Mouse (Mus musculus): ENCODE measurements at regions not wholly inside any gene's neighbourhood (a gene's known extent, or its start where the extent isn't known, plus 50 kb on each side); places are given as distances from the start of the nearest gene placed in this dataset.

- ATAC-seq: no peak
- Histone ChIP-seq H3K36me3 (ENCODE audit: control insufficient read depth, insufficient read depth, low read length) (no peaks in the 10 kb centered on the region), H3K9me3 (ENCODE audit: control insufficient read depth, low read length) (no peaks in the 10 kb centered on the region), H3K27me3 (replicated peaks; ENCODE audit: control insufficient read depth, insufficient read depth, low read length) (no peaks in the 10 kb centered on the region), H3K4me2 (ENCODE audit: low read length) (no peak overlapping the region), H3K4me3 (ENCODE audit: low read length) (no peak overlapping the region), H3K9ac (ENCODE audit: low read depth, low read length) (no peak overlapping the region), H3K27ac (ENCODE audit: low read depth, low read length) (no peak overlapping the region), H3K4me1 (ENCODE audit: control insufficient read depth, insufficient read depth, low read depth, low read length) (no peaks in the 10 kb centered on the region)
- WGBS: 88% methylated on average over 13 of the region's 13 CpGs
Measured at GRCm38 (mm10) chr17:84129204-84129603, 58.5 kb downstream of the Zfp36l2 start.

GRCm38 (mm10) chr17:84128262-84128661 is 59.5 kb downstream of the Zfp36l2 start:
- ATAC-seq: no peak
- H3K27me3 ChIP-seq (replicated peaks; ENCODE audit: control insufficient read depth, insufficient read depth, low read length): no peaks in the 10 kb centered on the region
- no peak overlapping the region for H3K4me3 ChIP-seq (ENCODE audit: low read length)
- H3K9ac ChIP-seq (ENCODE audit: low read depth, low read length): no peak overlapping the region
- H3K4me1 ChIP-seq (ENCODE audit: control insufficient read depth, insufficient read depth, low read depth, low read length): no peaks in the 10 kb centered on the region
- H3K9me3 ChIP-seq (ENCODE audit: control insufficient read depth, low read length): no peaks in the 10 kb centered on the region
- no peaks in the 10 kb centered on the region for H3K36me3 ChIP-seq (ENCODE audit: control insufficient read depth, insufficient read depth, low read length)
- no peak overlapping the region for H3K4me2 ChIP-seq (ENCODE audit: low read length)
- H3K27ac ChIP-seq (ENCODE audit: low read depth, low read length): no peak overlapping the region
- WGBS: 89% methylated on average over 5 of the region's 5 CpGs

DNA sequence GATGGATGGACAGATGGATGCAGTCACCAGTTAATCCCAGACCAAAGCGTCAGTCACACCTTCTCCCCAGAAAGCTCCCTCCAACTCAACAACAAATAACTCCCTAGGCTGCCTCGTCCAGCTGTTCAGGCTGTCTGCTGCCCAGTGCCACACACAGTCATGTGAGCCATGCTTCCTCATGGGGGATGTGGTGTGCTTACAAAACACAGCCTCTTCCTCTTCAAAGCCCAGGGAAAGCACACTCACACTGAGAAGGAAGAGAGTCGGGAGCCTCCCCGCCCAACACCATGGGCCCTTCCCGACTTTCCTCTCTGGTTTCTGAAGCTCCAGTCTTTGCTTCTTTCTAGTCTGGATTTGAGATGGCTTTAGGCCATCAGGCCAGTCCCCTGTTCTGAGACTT is 61.6 kb downstream of the Zfp36l2 start:
- H3K36me3 ChIP-seq (ENCODE audit: control insufficient read depth, insufficient read depth, low read length): no peaks in the 10 kb centered on the region
- no peak for ATAC-seq
- H3K4me1 ChIP-seq (ENCODE audit: control insufficient read depth, insufficient read depth, low read depth, low read length): no peaks in the 10 kb centered on the region
- H3K9ac ChIP-seq (ENCODE audit: low read depth, low read length): no peak overlapping the region
- no peaks in the 10 kb centered on the region for H3K9me3 ChIP-seq (ENCODE audit: control insufficient read depth, low read length)
- 69% methylated on average over 5 of the region's 5 CpGs for WGBS
- no peaks in the 10 kb centered on the region for H3K27me3 ChIP-seq (replicated peaks; ENCODE audit: control insufficient read depth, insufficient read depth, low read length)
- H3K4me2 ChIP-seq (ENCODE audit: low read length): no peak overlapping the region
- no peak overlapping the region for H3K27ac ChIP-seq (ENCODE audit: low read depth, low read length)
- no peak overlapping the region for H3K4me3 ChIP-seq (ENCODE audit: low read length)

GRCm38 (mm10) chr17:84123161-84123560 is 64.6 kb downstream of the Zfp36l2 start:
- Histone ChIP-seq H3K4me3 (ENCODE audit: low read length) (no peak overlapping the region), H3K36me3 (ENCODE audit: control insufficient read depth, insufficient read depth, low read length) (no peaks in the 10 kb centered on the region), H3K27me3 (replicated peaks; ENCODE audit: control insufficient read depth, insufficient read depth, low read length) (no peaks in the 10 kb centered on the region), H3K4me2 (ENCODE audit: low read length) (no peak overlapping the region), H3K27ac (ENCODE audit: low read depth, low read length) (no peak overlapping the region), H3K9me3 (ENCODE audit: control insufficient read depth, low read length) (no peaks in the 10 kb centered on the region), H3K9ac (ENCODE audit: low read depth, low read length) (no peak overlapping the region), H3K4me1 (ENCODE audit: control insufficient read depth, insufficient read depth, low read depth, low read length) (no peaks in the 10 kb centered on the region)
- 87% methylated on average over 2 of the region's 2 CpGs for WGBS
- no peak for ATAC-seq

GRCm38 (mm10) chr17:84122486-84123131 is 65.1 kb downstream of the Zfp36l2 start:
- ATAC-seq: no peak
- no peak overlapping the region for H3K4me3 ChIP-seq (ENCODE audit: low read length)

GRCm38 (mm10) chr17:84121291-84121690 is 66.5 kb downstream of the Zfp36l2 start:
- 70% methylated on average over 6 of the region's 6 CpGs for WGBS
- ATAC-seq: no peak
- no peaks in the 10 kb centered on the region for H3K4me1 ChIP-seq (ENCODE audit: control insufficient read depth, insufficient read depth, low read depth, low read length)

More at GRCm38 (mm10) chr17:84122486-84123131, 65.1 kb downstream of the Zfp36l2 start:
- H3K27me3 ChIP-seq (replicated peaks; ENCODE audit: control insufficient read depth, insufficient read depth, low read length): no peaks in the 10 kb centered on the region
- no peaks in the 10 kb centered on the region for H3K36me3 ChIP-seq (ENCODE audit: control insufficient read depth, insufficient read depth, low read length)
- H3K27ac ChIP-seq (ENCODE audit: low read depth, low read length): no peak overlapping the region
- H3K9me3 ChIP-seq (ENCODE audit: control insufficient read depth, low read length): no peaks in the 10 kb centered on the region
- no peak overlapping the region for H3K9ac ChIP-seq (ENCODE audit: low read depth, low read length)
- H3K4me2 ChIP-seq (ENCODE audit: low read length): no peak overlapping the region
- 74% methylated on average over 6 of the region's 6 CpGs for WGBS
- no peaks in the 10 kb centered on the region for H3K4me1 ChIP-seq (ENCODE audit: control insufficient read depth, insufficient read depth, low read depth, low read length)

GRCm38 (mm10) chr17:84119221-84120017 is 68.3 kb downstream of the Zfp36l2 start:
- H3K4me3 ChIP-seq (ENCODE audit: low read length): no peak overlapping the region
- no peaks in the 10 kb centered on the region for H3K9me3 ChIP-seq (ENCODE audit: control insufficient read depth, low read length)
- no peak for ATAC-seq
- no peak overlapping the region for H3K9ac ChIP-seq (ENCODE audit: low read depth, low read length)
- H3K27ac ChIP-seq (ENCODE audit: low read depth, low read length): no peak overlapping the region
- no peaks in the 10 kb centered on the region for H3K36me3 ChIP-seq (ENCODE audit: control insufficient read depth, insufficient read depth, low read length)
- no peaks in the 10 kb centered on the region for H3K4me1 ChIP-seq (ENCODE audit: control insufficient read depth, insufficient read depth, low read depth, low read length)
- no peaks in the 10 kb centered on the region for H3K27me3 ChIP-seq (replicated peaks; ENCODE audit: control insufficient read depth, insufficient read depth, low read length)
- WGBS: 90% methylated on average over 16 of the region's 16 CpGs
- H3K4me2 ChIP-seq (ENCODE audit: low read length): no peak overlapping the region

More at GRCm38 (mm10) chr17:84121291-84121690, 66.5 kb downstream of the Zfp36l2 start:
- no peaks in the 10 kb centered on the region for H3K27me3 ChIP-seq (replicated peaks; ENCODE audit: control insufficient read depth, insufficient read depth, low read length)
- H3K36me3 ChIP-seq (ENCODE audit: control insufficient read depth, insufficient read depth, low read length): no peaks in the 10 kb centered on the region
- no peak overlapping the region for H3K9ac ChIP-seq (ENCODE audit: low read depth, low read length)
- no peaks in the 10 kb centered on the region for H3K9me3 ChIP-seq (ENCODE audit: control insufficient read depth, low read length)
- H3K27ac ChIP-seq (ENCODE audit: low read depth, low read length): no peak overlapping the region
- no peak overlapping the region for H3K4me2 ChIP-seq (ENCODE audit: low read length)
- no peak overlapping the region for H3K4me3 ChIP-seq (ENCODE audit: low read length)

- 50% methylated on average over 1 of the region's 1 CpGs for WGBS
Measured at GRCm38 (mm10) chr17:84118781-84119180, 69.0 kb downstream of the Zfp36l2 start.

GRCm38 (mm10) chr17:84118271-84118670 is 69.5 kb downstream of the Zfp36l2 start:
- Histone ChIP-seq H3K4me2 (ENCODE audit: low read length) (no peak overlapping the region), H3K4me3 (ENCODE audit: low read length) (no peak overlapping the region), H3K9ac (ENCODE audit: low read depth, low read length) (no peak overlapping the region), H3K36me3 (ENCODE audit: control insufficient read depth, insufficient read depth, low read length) (no peaks in the 10 kb centered on the region), H3K27ac (ENCODE audit: low read depth, low read length) (no peak overlapping the region), H3K4me1 (ENCODE audit: control insufficient read depth, insufficient read depth, low read depth, low read length) (no peaks in the 10 kb centered on the region), H3K9me3 (ENCODE audit: control insufficient read depth, low read length) (no peaks in the 10 kb centered on the region), H3K27me3 (replicated peaks; ENCODE audit: control insufficient read depth, insufficient read depth, low read length) (no peaks in the 10 kb centered on the region)
- no peak for ATAC-seq
- WGBS: 85% methylated on average over 4 of the region's 4 CpGs

More at GRCm38 (mm10) chr17:84118781-84119180, 69.0 kb downstream of the Zfp36l2 start:
- Histone ChIP-seq H3K9ac (ENCODE audit: low read depth, low read length) (no peak overlapping the region), H3K9me3 (ENCODE audit: control insufficient read depth, low read length) (no peaks in the 10 kb centered on the region), H3K27ac (ENCODE audit: low read depth, low read length) (no peak overlapping the region), H3K36me3 (ENCODE audit: control insufficient read depth, insufficient read depth, low read length) (no peaks in the 10 kb centered on the region), H3K4me3 (ENCODE audit: low read length) (no peak overlapping the region), H3K4me1 (ENCODE audit: control insufficient read depth, insufficient read depth, low read depth, low read length) (no peaks in the 10 kb centered on the region), H3K27me3 (replicated peaks; ENCODE audit: control insufficient read depth, insufficient read depth, low read length) (no peaks in the 10 kb centered on the region), H3K4me2 (ENCODE audit: low read length) (no peak overlapping the region)
- no peak for ATAC-seq

Data from hindbrain, embryonic 16.5 days (tissue).